Mouse (Mus musculus) CH12.LX (cell line): ENCODE data around the gene Rgs9bp.

Source experiments
- CHD2 ChIP-seq: IDR thresholded peaks from 2 replicates; pipeline ENCODE4 v1.6.1; 2011; ENCODE audit warnings: low read length, improper control_type of control experiment
- MAZ ChIP-seq: IDR thresholded peaks from 2 replicates; pipeline ENCODE4 v1.6.1; 2012; ENCODE audit warnings: low read depth, mild to moderate bottlenecking, inconsistent platforms, low read length, improper control_type of control experiment, moderate library complexity
- NELFE ChIP-seq: IDR thresholded peaks from 2 replicates; pipeline ENCODE4 v1.6.1; 2011; ENCODE audit warnings: low read depth, low read length, improper control_type of control experiment
- USF1 ChIP-seq: IDR thresholded peaks from 2 replicates; pipeline ENCODE4 v1.6.1; 2014; ENCODE audit warnings: low read depth, mild to moderate bottlenecking, inconsistent platforms, low read length, improper control_type of control experiment
- ZKSCAN1 ChIP-seq: IDR thresholded peaks from 2 replicates; pipeline ENCODE4 v1.6.1; 2012; ENCODE audit warnings: low read depth, inconsistent platforms, low read length, improper control_type of control experiment, borderline replicate concordance

DNA sequence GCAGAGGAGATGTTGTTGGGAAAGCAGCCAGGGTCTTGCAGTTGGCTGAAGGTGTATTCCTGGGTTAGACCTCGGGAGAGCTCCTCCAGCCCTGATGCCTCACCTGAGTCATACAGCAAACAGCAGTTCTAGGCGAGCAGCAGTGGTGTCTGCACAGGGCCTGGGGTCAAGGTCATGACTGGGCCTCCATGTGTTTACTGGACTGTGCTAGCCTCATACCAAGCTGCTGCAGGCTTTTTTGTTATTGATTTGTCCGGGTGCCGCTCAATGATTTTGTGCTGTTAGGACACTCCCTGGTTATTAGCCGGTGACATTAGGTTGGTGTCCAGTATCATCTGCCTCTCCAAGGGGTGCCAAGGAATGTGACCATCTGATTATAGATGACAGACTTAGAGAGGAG lies 2.3 kb upstream of the Rgs9bp start:
- no peak for TF ChIP-seq NELFE
- no peak for TF ChIP-seq ZKSCAN1
- no peak for TF ChIP-seq MAZ
- no peak for TF ChIP-seq USF1
- TF ChIP-seq CHD2 = no peak
